Mouse (Mus musculus): ENCODE results near the gene Slc27a2. TPM values are rescaled to one million over a fixed set of nuclear protein-coding genes. Genes with fewer than 3 reads are reported as not detected.
A peak's percentile ranks its signal among the peaks of the same experiment; 100 is the strongest.

The Slc27a2 gene
- polyA plus RNA-seq, 1 experiment from 2014 or later: 0.79 TPM

DNA sequence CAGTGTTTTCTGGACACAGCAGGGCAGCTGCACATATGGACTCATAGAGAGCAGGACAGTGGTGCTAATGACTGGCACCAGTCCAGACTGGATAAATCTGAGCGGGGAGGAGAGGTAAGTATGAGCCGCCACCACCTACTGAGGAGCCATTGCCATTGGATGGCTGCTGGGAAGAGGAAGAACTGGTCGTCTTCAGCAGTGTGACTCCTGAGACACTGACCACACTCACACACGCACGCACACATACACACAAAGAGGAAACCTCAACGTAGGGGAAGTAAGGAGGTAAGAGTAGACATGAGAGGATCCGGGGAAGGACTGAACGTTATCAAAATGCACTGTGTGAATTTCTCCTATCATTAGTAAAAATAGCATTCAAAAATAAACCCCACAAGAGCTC is 24.7 kb upstream of the Slc27a2 start:
- Histone ChIP-seq H3K9ac (no peak overlapping the region), H3K27me3 (replicated peaks) (no peaks in the 10 kb centered on the region), H3K36me3 (no peaks in the 10 kb centered on the region), H3K9me3 (no peaks in the 10 kb centered on the region), H3K4me2 (no peak overlapping the region), H3K4me3 (no peak overlapping the region), H3K4me1 (0 out of 2 replicates have a peak, but pooled peaks cover 3% of the 10 kb centered on the region), H3K27ac (replicated peaks) (no peak overlapping the region)
- no peak for ATAC-seq (ENCODE audit: extremely low read depth, insufficient number of reproducible peaks, low FRiP score, low TSS enrichment)
- 69% methylated on average over 8 of the region's 8 CpGs for WGBS

GRCm38 (mm10) chr2:126530581-126530980 is 21.6 kb upstream of the Slc27a2 start:
- Histone ChIP-seq H3K4me3 (no peak overlapping the region), H3K36me3 (no peaks in the 10 kb centered on the region), H3K4me1 (0 out of 2 replicates have a peak, but pooled peaks cover 3% of the 10 kb centered on the region), H3K9me3 (no peaks in the 10 kb centered on the region), H3K27me3 (replicated peaks) (no peaks in the 10 kb centered on the region), H3K27ac (replicated peaks) (no peak overlapping the region), H3K4me2 (no peak overlapping the region), H3K9ac (no peak overlapping the region)
- no peak for ATAC-seq (ENCODE audit: extremely low read depth, insufficient number of reproducible peaks, low FRiP score, low TSS enrichment)
- WGBS: 77% methylated on average over 3 of the region's 3 CpGs

- Histone ChIP-seq H3K4me2 (no peak overlapping the region), H3K27me3 (replicated peaks) (0 out of 2 replicates have a peak, but pooled peaks cover under 1% of the 10 kb centered on the region), H3K36me3 (no peaks in the 10 kb centered on the region), H3K4me1 (peaks cover 5% of the 10 kb centered on the region; the same call in 1 of the 2 replicates), H3K27ac (replicated peaks) (no peak overlapping the region), H3K4me3 (no peak overlapping the region), H3K9ac (no peak overlapping the region), H3K9me3 (no peaks in the 10 kb centered on the region)
- ATAC-seq (ENCODE audit: extremely low read depth, insufficient number of reproducible peaks, low FRiP score, low TSS enrichment): no peak
Observed at GRCm38 (mm10) chr2:126537654-126538053, 14.6 kb upstream of the Slc27a2 start.

DNA sequence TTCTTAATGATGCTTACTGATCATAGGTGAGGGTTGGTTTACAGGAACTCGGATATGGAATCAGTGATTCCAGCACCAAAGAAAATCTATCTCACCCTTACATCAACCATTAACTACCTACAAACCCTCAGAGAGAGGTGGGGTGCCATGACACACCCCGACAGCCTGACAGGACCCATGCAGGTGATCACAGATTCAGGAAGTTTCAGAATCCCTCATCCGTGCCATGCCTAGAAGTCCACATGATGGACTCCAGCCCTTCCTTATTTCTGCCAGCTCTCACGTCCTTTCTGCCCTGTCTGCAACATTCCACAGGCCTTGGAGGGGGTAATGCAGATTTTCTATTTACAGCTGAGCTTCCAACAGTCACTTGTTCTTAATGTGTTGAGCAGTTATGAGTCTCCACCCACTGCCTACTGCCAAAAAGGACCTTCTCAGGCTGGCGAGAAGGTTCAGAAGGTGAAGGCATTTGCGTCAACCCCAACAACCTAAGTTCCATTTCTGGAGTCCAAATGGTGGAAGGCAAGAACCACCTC is 11.7 kb upstream of the Slc27a2 start:
- no peak overlapping the region for H3K9ac ChIP-seq
- 58% methylated on average over 6 of the region's 6 CpGs for WGBS

DNA sequence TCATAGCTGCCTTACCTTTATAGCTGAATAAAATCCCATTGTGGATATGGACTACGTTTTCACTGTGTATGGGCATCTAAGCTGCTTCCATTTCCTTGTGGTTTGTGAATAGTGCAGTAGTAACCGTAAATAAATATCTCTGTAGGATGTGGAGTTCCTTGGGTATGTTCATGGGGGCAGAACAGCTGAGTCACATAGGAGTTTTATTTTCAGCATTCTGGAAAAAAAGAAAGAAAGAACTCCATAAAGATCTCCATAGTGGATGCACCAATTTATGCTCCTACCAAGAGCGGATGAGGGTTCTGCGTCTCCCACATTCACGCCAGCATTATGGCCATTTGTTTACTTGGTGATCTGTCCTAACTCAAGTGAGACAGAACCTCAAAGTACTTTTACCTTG is 10.0 kb upstream of the Slc27a2 start:
- peaks cover 5% of the 10 kb centered on the region; the same call in 1 of the 2 replicates for H3K4me1 ChIP-seq
- ATAC-seq (ENCODE audit: extremely low read depth, insufficient number of reproducible peaks, low FRiP score, low TSS enrichment): no peak
- WGBS: 85% methylated on average over 5 of the region's 5 CpGs

More for the DNA sequence above, 11.7 kb upstream of the Slc27a2 start:
- H3K4me1 ChIP-seq: peaks cover 5% of the 10 kb centered on the region; the same call in 1 of the 2 replicates
- H3K27me3 ChIP-seq (replicated peaks): 0 out of 2 replicates have a peak, but pooled peaks cover 3% of the 10 kb centered on the region
- H3K36me3 ChIP-seq: no peaks in the 10 kb centered on the region
- no peaks in the 10 kb centered on the region for H3K9me3 ChIP-seq
- no peak overlapping the region for H3K4me2 ChIP-seq
- no peak overlapping the region for H3K27ac ChIP-seq (replicated peaks)
- no peak overlapping the region for H3K4me3 ChIP-seq
- no peak for ATAC-seq (ENCODE audit: extremely low read depth, insufficient number of reproducible peaks, low FRiP score, low TSS enrichment)

GRCm38 (mm10) chr2:126545297-126545696 is 6.9 kb upstream of the Slc27a2 start:
- Histone ChIP-seq H3K4me2 (no peak overlapping the region), H3K9ac (no peak overlapping the region), H3K27me3 (replicated peaks) (peaks cover 7% of the 10 kb centered on the region), H3K9me3 (no peaks in the 10 kb centered on the region), H3K27ac (replicated peaks) (no peak overlapping the region), H3K4me3 (no peak overlapping the region), H3K36me3 (no peaks in the 10 kb centered on the region), H3K4me1 (peaks cover 5% of the 10 kb centered on the region; the same call in 1 of the 2 replicates)
- no peak for ATAC-seq (ENCODE audit: extremely low read depth, insufficient number of reproducible peaks, low FRiP score, low TSS enrichment)
- 62% methylated on average over 5 of the region's 5 CpGs for WGBS

More for the DNA sequence above, 10.0 kb upstream of the Slc27a2 start:
- Histone ChIP-seq H3K27me3 (replicated peaks) (0 out of 2 replicates have a peak, but pooled peaks cover 3% of the 10 kb centered on the region), H3K9ac (no peak overlapping the region), H3K9me3 (no peaks in the 10 kb centered on the region), H3K27ac (replicated peaks) (no peak overlapping the region), H3K36me3 (no peaks in the 10 kb centered on the region), H3K4me3 (no peak overlapping the region), H3K4me2 (no peak overlapping the region)

- peaks cover 18% of the 10 kb centered on the region for H3K27me3 ChIP-seq (replicated peaks)
- H3K4me1 ChIP-seq: no peaks in the 10 kb centered on the region
- no peak overlapping the region for H3K9ac ChIP-seq
- no peaks in the 10 kb centered on the region for H3K36me3 ChIP-seq
- no peaks in the 10 kb centered on the region for H3K9me3 ChIP-seq
- H3K4me3 ChIP-seq: no peak overlapping the region
- H3K27ac ChIP-seq (replicated peaks): no peak overlapping the region
- WGBS: 65% methylated on average over 3 of the region's 3 CpGs
- no peak for ATAC-seq (ENCODE audit: extremely low read depth, insufficient number of reproducible peaks, low FRiP score, low TSS enrichment)
- H3K4me2 ChIP-seq: no peak overlapping the region
Observed at GRCm38 (mm10) chr2:126546392-126546791, 5.8 kb upstream of the Slc27a2 start.

- no peak overlapping the region for H3K9ac ChIP-seq
- H3K4me3 ChIP-seq: no peak overlapping the region
- no peaks in the 10 kb centered on the region for H3K9me3 ChIP-seq
- H3K36me3 ChIP-seq: no peaks in the 10 kb centered on the region
- 68% methylated on average over 7 of the region's 7 CpGs for WGBS
- peaks cover 13% of the 10 kb centered on the region for H3K4me1 ChIP-seq
- no peak overlapping the region for H3K4me2 ChIP-seq
- H3K27me3 ChIP-seq (replicated peaks): peaks cover 48% of the 10 kb centered on the region
- no peak for ATAC-seq (ENCODE audit: extremely low read depth, insufficient number of reproducible peaks, low FRiP score, low TSS enrichment)
- H3K27ac ChIP-seq (replicated peaks): no peak overlapping the region
Observed at GRCm38 (mm10) chr2:126549681-126550080, 2.5 kb upstream of the Slc27a2 start.

DNA sequence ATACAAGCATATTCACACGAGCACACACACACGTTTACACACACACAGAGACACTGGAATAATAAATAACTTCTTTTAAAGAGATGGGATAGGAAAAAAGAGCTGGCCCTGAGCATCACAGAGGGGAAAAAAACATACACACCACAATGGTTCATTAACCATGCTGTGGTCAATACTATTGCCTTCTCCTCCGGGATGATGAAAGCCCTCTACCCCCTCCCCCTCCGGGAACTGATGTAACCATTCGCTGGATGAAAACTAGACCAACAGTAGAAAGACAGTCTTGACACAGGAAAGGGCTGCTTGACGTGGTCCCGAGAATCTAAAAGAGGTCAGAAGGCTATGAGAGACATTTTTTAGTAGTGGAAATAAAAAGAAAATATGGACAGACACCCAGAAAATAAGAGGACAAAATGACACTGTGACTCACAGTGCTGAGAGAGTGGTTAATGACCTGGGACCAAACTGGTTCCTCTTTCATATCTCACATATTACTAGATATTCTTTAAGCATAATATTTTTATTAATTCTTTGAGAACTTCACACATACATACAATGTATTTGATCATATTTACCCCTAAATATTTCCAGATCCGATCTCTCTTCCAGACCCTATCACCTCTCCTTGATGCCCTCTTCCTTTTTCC is 840 bp upstream of the Slc27a2 start:
- ATAC-seq (ENCODE audit: extremely low read depth, insufficient number of reproducible peaks, low FRiP score, low TSS enrichment): no peak
- H3K36me3 ChIP-seq: no peaks in the 10 kb centered on the region
- H3K4me3 ChIP-seq: no peak overlapping the region
- WGBS: 78% methylated on average over 8 of the region's 8 CpGs
- no peak overlapping the region for H3K4me2 ChIP-seq
- no peaks in the 10 kb centered on the region for H3K9me3 ChIP-seq
- peaks cover 65% of the 10 kb centered on the region for H3K27me3 ChIP-seq (replicated peaks)
- peaks cover 13% of the 10 kb centered on the region for H3K4me1 ChIP-seq
- H3K9ac ChIP-seq: no peak overlapping the region
- H3K27ac ChIP-seq (replicated peaks): no peak overlapping the region

GRCm38 (mm10) chr2:126551896-126552295 is 311 bp upstream of the Slc27a2 start:
- Histone ChIP-seq H3K4me2 (peak overlapping the region; percentile 98; the same call in 1 of the 2 replicates), H3K27ac (replicated peaks) (no peak overlapping the region), H3K9ac (no peak overlapping the region), H3K9me3 (no peaks in the 10 kb centered on the region), H3K36me3 (no peaks in the 10 kb centered on the region), H3K27me3 (replicated peaks) (peaks cover 70% of the 10 kb centered on the region), H3K4me1 (peaks cover 13% of the 10 kb centered on the region), H3K4me3 (no peak overlapping the region)
- no peak for ATAC-seq (ENCODE audit: extremely low read depth, insufficient number of reproducible peaks, low FRiP score, low TSS enrichment)
- WGBS: 23% methylated on average over 5 of the region's 5 CpGs

- peak overlapping the region; percentile 98 for H3K4me2 ChIP-seq
- peak overlapping the region; percentile 64 for H3K4me3 ChIP-seq
- ATAC-seq (ENCODE audit: extremely low read depth, insufficient number of reproducible peaks, low FRiP score, low TSS enrichment): no peak
- peaks cover 13% of the 10 kb centered on the region for H3K4me1 ChIP-seq
- WGBS: 1% methylated on average over 26 of the region's 26 CpGs
- H3K27me3 ChIP-seq (replicated peaks): peaks cover 71% of the 10 kb centered on the region
- H3K36me3 ChIP-seq: no peaks in the 10 kb centered on the region
- no peak overlapping the region for H3K27ac ChIP-seq (replicated peaks)
- H3K9me3 ChIP-seq: no peaks in the 10 kb centered on the region
- H3K9ac ChIP-seq: peak overlapping the region; percentile 78
Observed at GRCm38 (mm10) chr2:126553291-126553639, 1.1 kb downstream of the Slc27a2 start.

DNA sequence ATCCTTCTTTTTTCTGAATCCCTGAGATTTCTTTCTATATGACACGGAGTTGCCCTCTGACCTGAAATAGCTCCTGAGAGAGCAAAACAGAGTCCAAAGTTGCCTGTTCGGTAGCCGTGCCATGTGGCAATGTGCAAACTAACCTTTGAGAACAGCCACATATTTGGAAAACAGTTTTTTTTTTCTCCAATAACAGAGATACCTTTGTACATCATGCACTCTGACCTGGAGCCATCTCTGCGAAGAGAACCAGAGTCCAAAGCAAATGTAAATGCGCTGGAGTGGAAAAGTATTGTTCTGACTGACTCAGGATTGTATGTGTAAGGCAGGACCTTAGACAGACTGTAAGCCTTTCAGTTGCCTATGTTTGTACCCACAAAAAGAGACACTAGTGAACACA is 3.3 kb downstream of the Slc27a2 start:
- no peak overlapping the region for H3K27ac ChIP-seq (replicated peaks)
- no peak for ATAC-seq (ENCODE audit: extremely low read depth, insufficient number of reproducible peaks, low FRiP score, low TSS enrichment)
- no peak overlapping the region for H3K9ac ChIP-seq
- H3K9me3 ChIP-seq: no peaks in the 10 kb centered on the region
- H3K4me1 ChIP-seq: peaks cover 13% of the 10 kb centered on the region
- H3K27me3 ChIP-seq (replicated peaks): peaks cover 80% of the 10 kb centered on the region
- H3K4me3 ChIP-seq: no peak overlapping the region
- 85% methylated on average over 5 of the region's 5 CpGs for WGBS
- no peaks in the 10 kb centered on the region for H3K36me3 ChIP-seq
- H3K4me2 ChIP-seq: no peak overlapping the region

Data from heart, embryonic 13.5 days (tissue).